Mouse (Mus musculus): Measurements from ENCODE around the gene Dusp12.

Dusp12 gene

DNA sequence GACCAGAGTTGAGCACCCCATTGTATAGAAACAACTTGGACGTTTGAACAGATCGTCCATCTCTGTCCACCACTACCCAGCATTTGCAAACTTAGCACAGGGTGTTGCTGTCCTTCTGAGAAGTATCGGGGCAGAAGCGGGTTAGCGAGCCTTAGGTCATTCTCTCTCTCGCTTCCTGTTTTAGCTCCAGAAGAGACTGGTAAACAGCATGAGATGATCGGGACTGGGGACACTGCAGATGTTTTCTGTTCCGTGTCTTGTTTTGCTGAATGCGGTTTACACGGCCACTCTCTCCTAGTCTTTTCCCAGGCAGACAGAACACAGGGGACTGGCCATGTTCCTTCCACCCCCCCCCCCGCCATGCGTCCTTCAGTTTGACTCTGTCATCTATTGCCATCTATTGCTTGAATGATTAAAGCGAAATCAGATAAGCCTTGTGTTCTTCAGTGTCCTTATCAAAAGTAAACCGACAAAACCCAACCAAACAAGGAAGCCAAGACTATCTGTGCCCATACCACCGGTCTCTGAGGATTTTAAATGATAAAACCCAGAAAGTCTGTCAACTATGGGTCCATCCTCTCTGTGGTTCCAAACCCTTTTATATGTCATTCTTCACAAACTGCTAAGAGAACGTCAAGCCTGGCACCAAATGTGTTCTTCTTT, 13.2 kb upstream of the Dusp12 start:
- no peak for DNase-seq (ENCODE audit: low read depth, low spot score)

DNA sequence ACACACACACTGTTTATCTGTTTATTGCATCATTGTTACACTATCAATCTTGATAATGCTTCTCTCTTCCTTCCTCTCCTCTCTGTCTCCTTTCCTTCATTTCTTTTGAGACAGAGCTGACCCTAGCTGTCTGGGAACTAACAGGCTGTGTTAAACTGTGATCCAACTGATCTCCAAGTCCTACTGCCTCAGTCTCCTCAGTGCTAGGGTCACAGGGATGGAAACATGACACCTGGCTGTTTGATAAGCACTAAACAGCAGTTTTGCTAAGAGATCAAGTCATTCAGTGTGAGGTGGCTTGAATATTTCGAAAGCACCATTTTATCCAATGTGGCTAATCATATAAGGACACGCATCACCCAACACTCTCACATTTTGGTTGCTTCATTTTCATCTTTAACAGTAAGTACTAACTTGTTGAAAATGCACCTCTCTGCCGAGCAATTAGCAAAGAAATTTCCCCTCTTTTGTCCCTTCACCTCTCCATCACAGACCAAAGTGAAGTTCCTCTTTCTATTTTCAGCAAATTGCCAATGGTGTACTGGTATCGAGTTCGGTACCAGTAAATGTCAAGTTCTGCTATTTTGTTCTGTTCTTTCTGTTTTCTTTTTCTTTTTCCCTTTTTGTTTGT, 11.4 kb upstream of the Dusp12 start:
- DNase-seq (ENCODE audit: low read depth, low spot score) = no peak

DNA sequence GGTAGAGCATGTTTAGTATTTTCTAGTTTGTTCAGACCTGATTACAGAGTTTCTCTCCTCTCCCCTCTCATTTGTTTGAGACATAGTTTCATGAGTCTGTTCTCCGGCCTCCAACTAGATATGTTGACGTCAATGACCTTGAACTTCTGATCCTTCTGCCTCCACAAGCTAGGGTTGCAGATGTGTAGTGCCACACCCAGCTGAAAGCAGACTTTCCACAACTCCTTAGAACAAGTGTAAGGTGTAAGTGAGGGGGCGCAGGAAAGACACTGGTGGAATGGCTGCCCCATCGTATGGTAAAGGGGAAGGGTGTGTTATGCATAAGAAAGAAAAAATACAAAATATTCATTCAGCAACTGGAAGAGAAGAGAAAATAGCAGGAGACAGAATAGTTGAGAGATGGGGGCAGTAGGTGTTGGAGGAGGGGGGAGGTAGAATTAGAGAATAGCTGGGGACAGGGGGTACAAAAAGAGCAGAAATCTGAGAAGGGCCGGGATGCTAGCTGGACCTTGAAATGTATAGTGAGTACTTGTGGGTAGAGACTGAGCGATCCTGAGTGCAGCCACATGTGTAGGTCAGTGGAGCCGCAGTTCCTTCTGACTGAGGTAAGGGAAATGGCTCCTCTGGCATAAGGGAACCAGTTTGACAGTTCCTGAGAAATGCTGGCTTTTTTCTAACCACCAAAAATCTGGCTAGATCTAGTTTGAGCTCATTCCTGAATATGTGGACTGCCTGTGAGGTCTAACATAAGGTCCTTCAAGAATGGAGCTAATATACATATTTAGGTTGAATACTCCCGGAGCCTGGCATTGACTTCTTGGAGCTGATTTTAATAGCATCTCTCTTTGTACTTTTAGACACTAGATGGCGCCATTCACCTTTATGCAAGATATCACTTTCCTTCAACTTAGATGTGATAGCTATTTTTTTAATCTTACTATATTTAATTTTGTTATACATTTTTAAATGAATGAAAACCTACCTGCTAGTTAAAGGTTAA, 9.6 kb upstream of the Dusp12 start:
- DNase-seq (ENCODE audit: low read depth, low spot score) = peak; percentile 61

DNA sequence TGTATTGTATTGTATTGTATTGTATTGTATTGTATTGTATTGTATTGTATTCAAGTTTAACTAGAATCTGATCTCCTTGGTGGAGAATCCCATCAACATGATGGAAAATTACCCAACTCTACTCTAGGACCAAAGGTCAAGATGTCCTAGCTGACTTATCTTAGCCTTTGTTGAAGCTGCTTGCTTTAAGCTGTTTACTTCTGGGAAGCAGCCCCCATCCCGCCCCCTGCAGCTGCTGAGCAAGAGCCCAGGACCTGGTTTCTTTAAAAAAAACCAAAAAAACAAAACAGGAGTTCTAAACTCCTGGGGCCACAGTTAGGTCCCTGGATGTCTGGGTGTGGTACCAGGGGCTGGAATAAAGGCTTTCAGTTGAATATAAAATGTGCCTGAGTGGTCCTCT, 6.9 kb upstream of the Dusp12 start:
- DNase-seq (ENCODE audit: low read depth, low spot score) = no peak

DNA sequence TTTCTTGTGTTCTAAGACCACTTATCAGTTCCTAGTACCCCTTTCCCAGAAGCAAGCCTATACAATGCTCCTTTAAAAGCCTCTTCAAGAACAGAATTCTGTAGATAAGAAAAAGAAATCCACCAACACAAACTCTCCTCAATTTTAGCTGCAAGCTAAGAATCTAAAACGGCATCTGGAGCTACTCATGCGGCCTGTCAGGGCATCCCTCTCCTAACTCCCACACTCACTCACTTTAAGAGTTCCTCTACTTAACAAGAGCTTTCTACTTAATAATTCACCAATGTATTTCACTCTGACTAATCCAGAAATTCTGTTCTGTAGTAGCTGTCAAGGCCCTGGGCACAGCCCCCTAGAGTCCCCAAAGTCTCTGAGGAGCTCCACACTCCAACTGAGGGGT, 6.3 kb upstream of the Dusp12 start:
- no peak for DNase-seq (ENCODE audit: low read depth, low spot score)

DNA sequence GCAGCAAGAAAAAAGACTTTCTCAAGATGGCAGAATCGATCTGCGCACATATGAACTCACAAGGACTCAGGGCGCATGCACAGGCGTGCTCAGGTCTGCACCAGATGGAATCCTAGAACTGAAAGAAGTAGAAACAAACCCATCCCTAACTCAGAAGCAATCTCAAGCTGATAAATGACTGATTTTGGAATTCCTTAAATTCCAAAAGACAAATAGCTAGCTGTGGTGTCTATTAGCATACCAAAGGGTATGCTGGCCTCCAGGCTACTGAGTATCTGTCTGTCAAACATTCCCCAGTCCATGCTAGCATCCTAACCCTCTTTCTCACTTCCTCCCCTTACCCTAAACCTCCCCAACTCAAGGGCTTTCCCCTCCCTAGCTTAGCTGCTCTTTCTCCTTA, 4.0 kb upstream of the Dusp12 start:
- DNase-seq (ENCODE audit: low read depth, low spot score) = no peak

DNA sequence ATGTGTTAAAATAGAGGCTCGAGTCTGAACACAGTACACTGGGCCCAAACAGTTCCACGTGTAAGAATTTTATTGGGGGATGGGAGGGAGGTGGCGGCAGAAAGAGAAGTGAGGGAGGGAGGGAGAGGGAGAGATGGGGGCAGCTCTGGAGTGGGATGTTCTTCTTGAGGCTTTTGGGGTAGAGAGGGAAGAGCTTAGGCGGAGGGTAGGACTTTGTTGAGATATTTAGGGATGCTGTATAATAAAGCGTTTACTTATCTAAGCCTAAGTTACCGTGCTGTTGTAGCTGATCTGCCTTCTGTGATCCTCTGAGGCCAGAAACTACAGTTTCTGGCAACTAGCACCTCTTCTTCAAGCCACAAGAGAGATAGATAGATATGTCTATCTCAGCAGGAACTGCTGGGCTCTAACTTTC, 711 bp upstream of the Dusp12 start:
- DNase-seq (ENCODE audit: low read depth, low spot score) = no peak

DNA sequence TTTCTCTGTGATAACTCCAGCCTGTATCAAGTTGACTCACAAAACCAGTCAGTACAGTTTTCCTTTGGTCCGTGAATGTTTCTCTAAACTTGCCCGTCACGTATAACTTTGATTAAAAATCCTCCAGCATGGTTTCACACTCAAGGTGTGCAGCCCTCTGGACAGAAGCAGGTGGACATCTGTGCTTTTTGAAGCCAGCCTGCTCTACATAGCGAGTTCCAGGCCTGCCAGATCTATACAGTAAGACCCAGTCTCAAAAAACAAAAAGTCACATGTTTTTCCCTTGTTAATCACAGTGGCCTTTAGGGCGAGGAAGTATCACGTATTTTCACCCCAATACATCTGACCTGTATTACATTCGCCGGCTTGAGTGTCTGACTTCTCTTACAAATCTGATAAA, 950 bp downstream of the Dusp12 start:
- DNase-seq (ENCODE audit: low read depth, low spot score) = no peak

DNA sequence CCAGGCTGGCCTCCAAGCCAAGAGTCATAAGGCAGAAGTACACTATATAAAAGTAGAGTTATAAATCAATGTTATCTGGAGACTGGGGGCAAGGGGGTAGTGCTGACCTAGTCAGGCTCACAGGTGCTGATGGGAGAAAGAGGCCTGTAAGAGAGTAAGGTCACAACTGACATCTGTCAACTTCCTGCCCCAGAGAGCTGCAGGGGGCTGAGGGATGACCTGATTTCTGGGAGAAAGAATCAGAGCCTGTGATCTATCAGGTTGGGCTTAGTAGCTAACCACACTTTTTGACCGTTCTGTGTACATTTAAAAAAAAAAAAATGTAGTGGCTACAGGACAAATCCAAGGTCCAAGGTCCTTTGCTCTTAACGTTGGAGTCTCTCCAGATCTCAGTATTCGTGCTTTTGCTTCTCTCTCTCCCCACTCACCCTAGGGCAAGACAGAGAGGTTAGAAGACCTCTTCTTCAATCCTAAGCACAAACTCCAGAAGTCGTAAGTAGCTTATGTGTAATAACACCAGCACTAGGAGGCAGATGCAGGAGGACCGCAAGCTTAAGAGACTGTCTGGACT, 2.3 kb downstream of the Dusp12 start:
- DNase-seq (ENCODE audit: low read depth, low spot score) = no peak

DNA sequence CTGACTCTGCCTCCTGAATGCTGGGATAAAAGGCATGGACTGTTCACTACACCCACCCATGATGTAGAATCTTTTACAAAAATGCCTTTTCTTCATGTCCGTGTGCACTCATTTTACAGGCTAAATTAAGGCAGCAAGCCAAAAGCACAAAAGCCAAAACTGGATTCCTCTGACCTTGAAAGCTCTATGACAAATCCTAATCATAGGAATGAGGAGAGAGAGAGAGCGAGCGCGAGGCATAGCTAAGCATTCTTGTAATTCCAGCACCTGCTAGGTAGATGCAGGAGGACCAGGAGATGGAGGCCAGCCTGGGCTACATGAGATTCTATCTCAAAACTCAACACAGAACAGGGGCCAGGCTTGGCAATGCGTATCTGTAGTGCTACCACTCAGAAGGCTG, 8.4 kb downstream of the Dusp12 start:
- no peak for DNase-seq (ENCODE audit: low read depth, low spot score)

DNA sequence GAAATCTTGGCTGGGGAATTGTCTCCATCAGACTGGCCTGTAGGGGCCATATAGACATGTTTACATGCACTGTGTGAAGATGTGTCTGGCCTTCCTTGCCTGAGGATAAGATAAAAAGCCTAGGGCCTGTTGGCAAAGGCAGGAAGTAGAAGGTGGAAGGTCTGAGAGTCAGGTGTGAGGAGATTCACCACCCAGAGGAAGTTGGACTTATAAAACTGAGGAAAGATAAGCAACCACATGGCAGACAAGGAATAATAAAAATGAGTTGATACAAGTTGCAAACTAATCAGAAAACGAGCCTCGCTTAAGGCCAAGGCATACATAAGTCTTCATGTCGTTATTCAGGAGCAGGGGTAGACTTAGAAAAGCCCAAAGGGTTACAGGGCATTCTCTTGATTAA, 9.7 kb downstream of the Dusp12 start:
- DNase-seq (ENCODE audit: low read depth, low spot score) = no peak

DNA sequence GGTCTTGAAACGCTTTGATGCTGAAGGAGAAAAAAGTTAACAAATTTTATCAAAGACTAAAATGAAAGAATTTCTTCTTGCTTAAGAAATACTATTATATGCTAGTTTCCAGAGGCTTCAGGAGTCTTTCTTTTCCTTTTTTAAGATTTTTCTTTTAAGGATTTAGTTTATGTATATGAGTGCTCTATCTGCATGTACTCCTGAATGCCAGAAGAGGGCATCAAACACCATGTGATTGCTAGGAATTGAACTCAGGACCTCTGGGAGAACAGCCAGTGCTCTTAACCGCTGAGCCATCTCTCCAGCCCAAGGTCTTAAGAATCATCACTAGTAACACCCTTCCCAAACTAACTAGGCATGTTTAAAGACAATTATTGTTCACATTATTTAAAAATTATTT, 13.4 kb downstream of the Dusp12 start:
- no peak for DNase-seq (ENCODE audit: low read depth, low spot score)

DNA sequence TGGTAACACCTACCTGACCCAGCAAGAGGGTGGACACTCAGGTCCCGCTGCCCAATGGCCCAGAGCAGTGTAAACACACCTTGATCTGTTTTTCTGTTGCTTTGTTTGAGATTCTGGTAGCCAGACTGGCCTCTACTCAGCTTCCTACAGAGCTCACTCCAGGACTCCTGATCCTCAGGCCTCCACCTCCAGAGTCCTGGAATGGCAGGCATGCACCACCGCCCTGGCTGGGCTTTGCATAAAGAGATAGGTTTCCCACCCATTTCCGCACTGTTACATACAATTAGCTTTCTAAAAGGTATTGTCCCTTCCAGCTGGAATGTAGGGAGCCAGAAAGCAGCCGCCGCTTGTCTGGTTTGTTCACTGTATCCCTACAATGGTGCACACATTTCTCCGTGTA, 13.9 kb downstream of the Dusp12 start:
- DNase-seq (ENCODE audit: low read depth, low spot score) = no peak

DNA sequence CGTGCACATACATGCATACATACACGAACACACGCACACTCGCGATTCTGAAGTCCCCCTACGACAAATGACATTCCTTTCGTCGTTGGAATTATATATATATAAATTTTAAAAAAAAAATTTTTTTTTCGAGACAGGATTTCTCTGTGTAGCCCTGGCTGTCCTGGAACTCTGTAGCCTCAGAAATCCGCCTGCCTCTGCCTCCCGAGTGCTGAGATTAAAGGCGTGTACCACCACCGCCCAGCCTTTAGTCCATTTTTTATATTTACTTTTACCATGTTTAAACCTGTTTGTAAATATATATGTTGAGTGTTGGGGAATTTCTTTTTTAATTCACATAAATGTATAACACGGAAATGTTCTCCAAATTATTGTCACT, 16.4 kb downstream of the Dusp12 start:
- DNase-seq (ENCODE audit: low read depth, low spot score) = no peak

DNA sequence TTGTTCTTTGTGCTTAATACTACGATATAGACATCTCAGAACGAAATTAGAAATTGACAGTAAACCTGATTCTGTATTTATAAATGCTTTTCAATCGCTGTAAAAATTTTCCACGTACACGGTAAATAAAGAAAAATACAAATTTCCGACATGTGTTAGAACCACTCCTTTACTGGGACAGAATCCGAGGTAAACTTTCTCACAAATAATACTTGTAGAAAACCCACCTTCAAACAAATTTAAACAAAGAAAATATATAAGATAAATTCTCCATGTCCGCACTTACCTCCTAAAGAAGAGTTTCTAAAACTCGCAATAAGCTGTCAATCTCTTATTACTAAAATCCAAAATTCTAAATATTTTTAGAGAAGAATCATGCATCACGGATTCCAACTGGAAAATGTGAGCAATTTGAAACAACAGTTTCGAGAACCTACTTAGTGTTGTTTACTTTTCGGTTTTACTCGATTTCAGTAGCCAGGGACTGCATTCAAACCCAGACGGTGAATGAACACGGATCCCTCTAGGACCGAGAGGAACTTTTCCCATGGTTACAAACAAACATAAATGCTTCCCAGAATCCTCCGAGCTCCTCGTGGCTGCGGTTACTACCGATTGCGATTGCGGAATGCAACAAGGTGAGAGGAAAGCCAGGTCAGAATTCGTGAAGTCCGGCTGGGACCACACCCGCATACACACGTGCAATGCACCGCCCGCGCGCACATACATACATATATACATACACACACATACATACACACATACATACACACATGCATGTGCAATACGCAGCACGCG, 17.0 kb downstream of the Dusp12 start:
- peak; percentile 64 for DNase-seq (ENCODE audit: low read depth, low spot score)

DNA sequence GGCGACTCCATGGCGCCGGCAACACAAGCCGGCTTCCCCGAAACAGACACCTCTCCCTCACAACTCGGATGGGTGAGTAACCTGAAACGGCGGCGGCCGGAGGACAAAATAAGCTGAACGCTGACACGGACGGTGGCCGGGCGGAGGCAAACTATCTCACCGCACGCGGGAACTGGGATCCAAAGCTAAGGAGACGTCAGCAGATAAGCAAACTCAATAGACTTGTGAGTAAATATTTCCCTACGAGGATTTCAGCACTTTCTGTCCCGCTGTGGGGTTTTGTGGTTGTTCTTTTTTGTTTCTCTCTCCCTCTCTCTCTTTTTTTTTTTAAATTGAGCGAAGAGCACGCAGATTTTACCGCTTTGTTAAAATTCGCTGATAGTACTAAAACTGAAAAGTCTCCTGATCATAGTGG, 17.6 kb downstream of the Dusp12 start, which contains the start of gene Atf6:
Gene Atf6, minus strand, starts transcription at position 81 of the 415 bp plus-strand sequence.
- DNase-seq (ENCODE audit: low read depth, low spot score) = peak; percentile 88

DNA sequence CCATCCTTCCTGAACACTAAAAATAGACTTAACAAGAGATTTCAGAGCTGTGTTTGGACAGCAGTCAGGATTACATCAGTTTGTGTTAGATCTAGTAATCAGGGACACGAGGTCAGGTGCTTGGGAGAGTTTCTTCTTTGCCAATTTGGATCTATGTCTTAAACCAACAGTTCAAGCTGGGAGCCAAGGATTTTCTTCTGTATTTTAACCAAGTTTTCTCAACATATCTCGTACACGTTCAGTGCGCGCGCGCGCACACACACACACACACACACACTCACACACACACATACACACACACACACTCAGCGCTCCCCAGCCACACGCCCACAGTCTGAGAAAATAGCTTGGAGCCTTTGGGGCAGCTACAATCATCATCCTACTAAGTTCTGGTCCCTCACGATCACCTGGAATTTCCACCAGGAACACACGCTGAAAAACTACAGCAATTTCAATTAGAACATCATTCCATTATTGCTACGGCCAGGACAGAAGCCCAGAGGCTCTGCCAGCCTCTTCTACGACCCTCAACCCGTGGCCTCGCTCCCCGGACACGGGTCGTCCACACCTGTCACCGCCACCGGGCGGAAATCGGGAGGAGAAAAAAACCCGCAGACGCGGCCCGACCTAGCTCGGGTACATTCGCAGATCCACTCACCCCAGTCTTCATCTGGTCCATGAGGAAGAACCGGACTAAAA, 18.2 kb downstream of the Dusp12 start:
- peak; percentile 60 for DNase-seq (ENCODE audit: low read depth, low spot score)

DNA sequence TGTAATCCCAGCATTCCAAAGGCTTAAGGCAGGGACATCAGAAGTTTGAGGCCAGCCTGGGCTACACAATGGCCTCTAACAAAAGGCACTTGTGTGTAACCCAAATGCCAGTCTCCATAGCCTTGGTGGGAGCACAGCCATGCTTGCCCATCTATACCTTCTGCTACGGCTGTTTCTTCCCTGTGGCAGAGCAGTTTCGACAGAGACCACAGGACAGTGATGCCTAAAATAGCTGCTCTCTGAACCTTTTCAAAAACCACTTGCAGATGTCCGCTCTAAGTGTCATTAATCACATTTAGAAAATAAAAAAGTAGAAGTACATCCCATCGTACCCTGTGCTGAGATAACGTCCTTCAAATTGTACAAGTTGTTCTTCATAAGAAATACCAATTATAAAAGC, 19.9 kb downstream of the Dusp12 start:
- no peak for DNase-seq (ENCODE audit: low read depth, low spot score)

DNA sequence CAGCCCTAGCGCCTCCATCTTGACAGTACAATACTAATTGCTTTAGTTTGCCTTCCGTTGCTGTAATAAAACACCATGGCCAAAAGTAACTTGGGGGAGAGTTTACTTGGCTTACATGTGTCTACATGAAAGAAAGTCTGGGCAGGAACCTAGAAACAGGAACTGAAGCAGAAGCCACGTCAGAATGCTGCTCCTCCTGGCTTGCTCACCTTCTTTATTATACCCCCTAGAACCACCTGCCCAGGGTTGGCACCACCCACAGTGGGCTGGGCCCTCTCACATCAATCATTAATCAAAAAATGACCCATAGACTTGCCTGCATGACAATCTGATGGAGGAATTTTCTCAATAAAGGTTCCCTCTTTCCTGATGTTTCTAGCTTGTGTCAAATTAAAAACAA, 20.6 kb downstream of the Dusp12 start:
- no peak for DNase-seq (ENCODE audit: low read depth, low spot score)

DNA sequence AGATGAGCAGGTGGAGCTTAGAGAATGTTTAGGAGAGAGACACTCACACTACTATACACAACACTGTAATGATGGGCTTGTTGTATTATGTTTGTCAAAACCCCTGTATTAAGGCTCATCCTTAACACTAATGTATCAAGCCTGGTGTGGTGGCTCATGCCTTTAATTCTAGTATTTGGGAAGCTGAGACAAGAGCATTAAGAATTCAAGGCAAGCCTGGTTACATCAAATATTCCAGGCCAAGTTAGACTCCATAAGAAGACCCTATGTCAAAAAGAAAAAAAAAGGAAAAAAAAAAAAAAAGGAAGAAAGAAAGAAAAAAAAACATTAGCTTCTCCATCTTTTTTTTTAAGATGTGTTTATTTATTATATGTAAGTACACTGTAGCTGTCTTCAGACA, 21.1 kb downstream of the Dusp12 start:
- DNase-seq (ENCODE audit: low read depth, low spot score) = no peak

DNA sequence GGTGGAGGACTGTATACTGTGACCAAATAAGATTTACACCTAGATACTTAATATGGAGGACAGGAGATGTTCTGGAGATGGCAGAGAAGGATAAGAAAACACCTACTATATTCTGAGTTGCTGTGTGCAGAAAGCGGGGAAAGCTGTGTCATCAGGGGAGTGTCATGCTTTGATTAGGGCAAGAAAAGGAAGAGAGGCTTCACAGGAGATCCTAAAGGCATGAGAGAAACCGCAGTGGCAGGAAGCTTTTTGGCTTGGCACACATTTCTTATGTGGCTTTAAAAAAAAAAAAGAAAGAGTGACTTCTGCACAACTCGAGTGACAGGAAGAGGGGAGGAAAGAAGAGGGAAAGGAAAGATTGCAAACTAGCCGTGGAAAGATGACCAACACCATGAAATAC, 22.3 kb downstream of the Dusp12 start:
- DNase-seq (ENCODE audit: low read depth, low spot score) = peak; percentile 80

Data from CD4-positive helper T cell, adult 2 months (primary cell).